Mouse (Mus musculus) midbrain, embryonic 10.5 days (tissue): Measurements from ENCODE around the gene Lrig2. TPM values are rescaled to one million over a fixed set of nuclear protein-coding genes. Genes with fewer than 3 reads are reported as not detected.
A peak's percentile ranks its signal among the peaks of the same experiment; 100 is the strongest.

Experiments
- DNase-seq: peaks from one replicate; pipeline ENCODE4 v3.0.0-alpha.2; 2017; ENCODE audit warnings: low spot score
- H3K27ac ChIP-seq: fragments of 300-500 bp; sonication (generic); replicated peaks from 2 replicates; pipeline ENCODE4 v1.5.1; 2016; ENCODE audit warnings: mild to moderate bottlenecking
- H3K27me3 ChIP-seq: fragments of 300-500 bp; sonication (generic); 2 replicates; pipeline ENCODE4 v1.6.1; 2016; ENCODE audit warnings: low read depth, mild to moderate bottlenecking; ENCODE audit not compliant: poor library complexity, severe bottlenecking
- H3K36me3 ChIP-seq: fragments of 300-500 bp; sonication (generic); 2 replicates; pipeline ENCODE4 v1.6.1; 2016; ENCODE audit warnings: mild to moderate bottlenecking, moderate library complexity
- H3K4me1 ChIP-seq: fragments of 300-500 bp; sonication (generic); 2 replicates; pipeline ENCODE4 v1.6.1; 2016
- H3K4me3 ChIP-seq: fragments of 300-500 bp; sonication (generic); 2 replicates; pipeline ENCODE4 v1.5.1; 2016; ENCODE audit warnings: mild to moderate bottlenecking, moderate library complexity
- H3K9me3 ChIP-seq: fragments of 300-500 bp; sonication (generic); replicated peaks from 2 replicates; pipeline ENCODE4 v1.6.1; 2016; ENCODE audit warnings: mild to moderate bottlenecking
- WGBS: fragments of 180-500 bp; shearing (Covaris S2); methylation state at CpG from one replicate; pipeline ENCODE4 v1.1.7; 2016; 5-methylcytosine and 5-hydroxymethylcytosine counted together
- polyA plus RNA-seq: library from polyadenylated mRNA; unstranded; fragments of >200 nt; fragmentation: Nextera tagmentation; extraction: Ambion mirVana; gene quantifications from 2 replicates; pipeline ENCODE4 v1.2.1, GENCODE M21; 2016

Lrig2 gene
- polyA plus RNA-seq, 1 experiment from 2014 or later, result 16.4 TPM

DNA sequence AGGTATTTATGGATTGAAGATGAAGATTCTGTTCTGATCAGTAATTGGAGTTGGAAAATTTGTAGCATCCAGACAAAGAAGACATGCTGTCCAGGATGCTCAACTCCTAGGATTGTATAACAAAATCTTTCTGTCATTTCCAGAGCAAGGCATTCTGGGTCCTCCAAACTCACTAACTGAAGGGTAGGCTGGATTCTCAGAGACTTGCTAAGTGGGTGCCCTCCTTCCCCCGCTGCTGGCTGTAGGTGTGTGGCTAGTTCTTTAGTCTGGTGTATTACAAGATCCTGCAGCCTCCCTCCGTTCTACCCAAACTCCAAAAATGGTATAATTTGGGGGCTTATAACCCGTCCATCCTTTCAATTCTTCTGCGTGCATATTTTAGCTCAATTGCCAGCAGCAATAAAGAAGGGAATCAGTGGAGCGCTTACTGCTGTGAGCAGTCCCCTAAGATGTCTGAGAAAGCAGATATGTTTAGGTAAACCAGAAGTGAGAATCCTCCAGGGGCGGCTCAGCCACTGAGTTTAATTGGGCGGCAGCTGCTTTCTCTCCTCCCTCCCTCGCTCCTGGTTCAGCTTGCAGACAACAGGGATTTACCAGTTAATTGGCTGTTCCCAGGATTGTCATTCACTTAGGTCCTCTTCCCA is 162.4 kb downstream of the Lrig2 start:
- no peaks in the 10 kb centered on the region for H3K9me3 ChIP-seq
- no peak for DNase-seq
- WGBS, result 30% methylated on average over 8 of the region's 8 CpGs

More for the DNA sequence above, 162.4 kb downstream of the Lrig2 start:
- H3K27ac ChIP-seq, result peak overlapping the region; percentile 23; the same call in 1 of the 2 replicates
- H3K36me3 ChIP-seq, result no peaks in the 10 kb centered on the region
- H3K4me3 ChIP-seq, result no peak overlapping the region
- H3K4me1 ChIP-seq, result peaks cover 21% of the 10 kb centered on the region
- H3K27me3 ChIP-seq, result peaks cover 8% of the 10 kb centered on the region; the same call in 1 of the 2 replicates

Other genes with a start within 250 kb of the Lrig2 start
- 32.8 and 44.3 TPM in 2 replicates for gene Slc16a1, start 126.8 kb upstream of the Lrig2 start, polyA plus RNA-seq